In genomic region chr14:45079793-45080192, GRCm38 (mm10) we compare ENCODE assay signal across 28 mouse cellular contexts.
DNase-seq lines count a peak whose midpoint lies in the region; ATAC-seq and TF ChIP-seq lines count a peak whose summit lies in the region.
"Had no signal": no experiment of that assay in that cellular context is flagged by ENCODE, and none has a peak within 500 bp of the region (broad histone marks: within the 10 kb centered on the region; RNA-seq: fewer than 3 reads in every experiment).

No protein-coding gene starts in this region.

- no peaks in the 10 kb centered on the region for H3K27me3 ChIP-seq in thymus, adult 2 months (ENCODE audit: control insufficient read depth, insufficient read depth, low read length)
- H3K27me3 ChIP-seq: embryonic facial prominence, embryonic 12.5 days; limb, embryonic 13.5 days; liver, embryonic 12.5 days had no signal

- H3K27ac ChIP-seq in bone marrow, adult 2 months (ENCODE audit: control insufficient read depth, insufficient read depth, low read depth, low read length, poor library complexity): peak overlapping the region; percentile 45; the same call in 1 of the 2 replicates
- H3K27ac ChIP-seq in thymus, adult 2 months (ENCODE audit: control insufficient read depth, insufficient read depth, low read length): no peak overlapping the region
- H3K27ac ChIP-seq: embryonic facial prominence, embryonic 12.5 days; heart, embryonic 10.5 days; hindbrain, embryonic 10.5 days; hindbrain, postnatal 0 days; layer of hippocampus, adult 2 months; limb, embryonic 13.5 days; liver, embryonic 12.5 days; midbrain, embryonic 10.5 days had no signal

- no peak for TF ChIP-seq CTCF in bone marrow, adult 2 months (IDR thresholded peaks at IDR 0.05; ENCODE audit: control insufficient read depth, insufficient read depth, low read length)
- no peak for TF ChIP-seq CTCF in thymus, adult 2 months (IDR thresholded peaks at IDR 0.05; ENCODE audit: borderline replicate concordance, control insufficient read depth, extremely low read depth, insufficient read depth, low read length, poor library complexity)

- intact Hi-C loops in heart, postnatal 36 days (cut with DNase I): no loop called here

- TF ChIP-seq POLR2A in bone marrow, adult 2 months (IDR thresholded peaks at IDR 0.05; ENCODE audit: borderline replicate concordance, control insufficient read depth, low read depth, low read length): no peak
- no peak for TF ChIP-seq POLR2A in thymus, adult 2 months (IDR thresholded peaks at IDR 0.05; ENCODE audit: control insufficient read depth, extremely low read depth, insufficient read depth, low read length, poor library complexity)

- 0% methylated on average over 1 of the region's 1 CpGs for WGBS in bone marrow, adult 2 months
- WGBS in thymus, adult 2 months: 17% methylated on average over 1 of the region's 1 CpGs

- H3K4me3 ChIP-seq in bone marrow, adult 2 months (replicated peaks; ENCODE audit: control insufficient read depth, low read depth, low read length): no peak overlapping the region
- H3K4me3 ChIP-seq in thymus, adult 2 months (ENCODE audit: control insufficient read depth, insufficient read depth, low read length): no peak overlapping the region
- H3K4me3 ChIP-seq: embryonic facial prominence, embryonic 12.5 days; heart, embryonic 10.5 days; hindbrain, embryonic 10.5 days; layer of hippocampus, adult 2 months; limb, embryonic 13.5 days; liver, embryonic 12.5 days; midbrain, embryonic 10.5 days had no signal

- peak; percentile 58 for DNase-seq in heart, adult 11 months
- DNase-seq in heart, postnatal 36 days: no peak
- DNase-seq in 416B (ENCODE audit: low read depth): peak; percentile 74
- DNase-seq in thymus, adult 2 months: no peak
- DNase-seq in embryo, embryonic 10 days (ENCODE audit: low spot score): no peak
- DNase-seq in right cerebral cortex, adult 2 months (ENCODE audit: low spot score in 2 of 2): no peak
- DNase-seq: adrenal gland, postnatal 14 days; cerebellum, adult 11 months; cerebellum, adult 9-11 months; forebrain, postnatal 0 days; gastrocnemius, postnatal 25 days; kidney, adult 9 months; kidney, postnatal 14 days; lung, adult 18-20 months; right cerebral cortex, postnatal 25 days; thymus, postnatal 25 days had no signal

- ATAC-seq in megakaryocyte, adult 5-6 weeks (ENCODE audit: poor library complexity, severe bottlenecking): peak; percentile 86
- ATAC-seq: forebrain, postnatal 0 days; hindbrain, postnatal 0 days; intestine, embryonic 16.5 days; liver, embryonic 12.5 days had no signal

- H3K36me3 ChIP-seq in thymus, adult 2 months (ENCODE audit: control insufficient read depth, insufficient read depth, low read length): no peaks in the 10 kb centered on the region
- H3K36me3 ChIP-seq: embryonic facial prominence, embryonic 12.5 days; G1E; heart, embryonic 10.5 days; hindbrain, embryonic 10.5 days; limb, embryonic 13.5 days; liver, embryonic 12.5 days; midbrain, embryonic 10.5 days had no signal

- H3K4me1 ChIP-seq in bone marrow, adult 2 months (ENCODE audit: control insufficient read depth, insufficient read depth, low read length): peaks cover 4% of the 10 kb centered on the region; the same call in 1 of the 2 replicates
- H3K4me1 ChIP-seq in thymus, adult 2 months (replicated peaks; ENCODE audit: control insufficient read depth, insufficient read depth, low read length): peaks cover 17% of the 10 kb centered on the region
- H3K4me1 ChIP-seq: embryonic facial prominence, embryonic 12.5 days; heart, embryonic 10.5 days; hindbrain, embryonic 10.5 days; liver, embryonic 12.5 days; midbrain, embryonic 10.5 days had no signal

Comparison
In these comparisons a context has a peak if more than half of its experiments do, and no peak if none do; other contexts are left out.
1. DNase-seq: peak in heart, adult 11 months (single experiment) and 416B (single experiment); none in heart, postnatal 36 days (0 of 2), thymus, adult 2 months (single experiment), embryo, embryonic 10 days (single experiment) and right cerebral cortex, adult 2 months (0 of 2).